Mouse (Mus musculus) lung, embryonic 14.5 days (tissue): ENCODE measurements around the gene Zfyve21. TPM values are rescaled to one million over a fixed set of nuclear protein-coding genes. Genes with fewer than 3 reads are reported as not detected.

ENCODE experiments used
- ATAC-seq: fragments of 200-750 bp; cut with Nextera tagmentation; 2 replicates; pipeline ENCODE4 v1.8.0; 2017; ENCODE audit warnings: mild to moderate bottlenecking, moderate TSS enrichment, moderate library complexity; ENCODE audit not compliant: insufficient read depth
- DNase-seq: peaks from one replicate; pipeline ENCODE4 v3.0.0-alpha.2; 2015
- H3K27ac ChIP-seq: fragments of 300-500 bp; sonication (generic); 2 replicates; pipeline ENCODE4 v1.5.1; 2014; ENCODE audit warnings: low read depth, mild to moderate bottlenecking, moderate library complexity
- H3K27me3 ChIP-seq: fragments of 300-500 bp; sonication (generic); 2 replicates; pipeline ENCODE4 v1.6.1; 2014; ENCODE audit warnings: low read length, control low read depth; ENCODE audit not compliant: insufficient read depth
- H3K36me3 ChIP-seq: fragments of 300-500 bp; sonication (generic); 2 replicates; pipeline ENCODE4 v1.6.1; 2014; ENCODE audit warnings: control low read depth; ENCODE audit not compliant: insufficient read depth
- H3K4me1 ChIP-seq: fragments of 300-500 bp; sonication (generic); 2 replicates; pipeline ENCODE4 v1.6.1; 2014; ENCODE audit warnings: antibody characterized with exemption, control low read depth; ENCODE audit not compliant: insufficient read depth
- H3K4me2 ChIP-seq: fragments of 300-500 bp; sonication (generic); 2 replicates; pipeline ENCODE4 v1.6.1; 2014; ENCODE audit warnings: mild to moderate bottlenecking
- H3K4me3 ChIP-seq: fragments of 300-500 bp; sonication (generic); 2 replicates; pipeline ENCODE4 v1.5.1; 2014; ENCODE audit warnings: low read depth, low read length
- H3K9ac ChIP-seq: fragments of 300-500 bp; sonication (generic); 2 replicates; pipeline ENCODE4 v1.6.1; 2014
- H3K9me3 ChIP-seq: fragments of 300-500 bp; sonication (generic); 2 replicates; pipeline ENCODE4 v1.6.1; 2016; ENCODE audit warnings: low read depth, low read length, control low read depth
- CTCF ChIP-seq: IDR thresholded peaks from 2 replicates; pipeline ENCODE4 v1.5.1; 2016; ENCODE audit warnings: antibody characterized with exemption, low read depth
- WGBS: fragments of 180-500 bp; shearing (Covaris S2); extraction: QIAGEN DNeasy Blood & Tissue Kit; methylation state at CpG from one replicate; pipeline ENCODE4 v1.1.7; 2014; 5-methylcytosine and 5-hydroxymethylcytosine counted together
- polyA plus RNA-seq: library from polyadenylated mRNA; unstranded; fragments of >200 nt; fragmentation: Nextera tagmentation; extraction: Ambion mirVana; gene quantifications from 2 replicates; pipeline ENCODE4 v1.2.1, GENCODE M21; 2014

Gene Zfyve21
- polyA plus RNA-seq, 1 experiment from 2014 or later = 111 TPM

DNA sequence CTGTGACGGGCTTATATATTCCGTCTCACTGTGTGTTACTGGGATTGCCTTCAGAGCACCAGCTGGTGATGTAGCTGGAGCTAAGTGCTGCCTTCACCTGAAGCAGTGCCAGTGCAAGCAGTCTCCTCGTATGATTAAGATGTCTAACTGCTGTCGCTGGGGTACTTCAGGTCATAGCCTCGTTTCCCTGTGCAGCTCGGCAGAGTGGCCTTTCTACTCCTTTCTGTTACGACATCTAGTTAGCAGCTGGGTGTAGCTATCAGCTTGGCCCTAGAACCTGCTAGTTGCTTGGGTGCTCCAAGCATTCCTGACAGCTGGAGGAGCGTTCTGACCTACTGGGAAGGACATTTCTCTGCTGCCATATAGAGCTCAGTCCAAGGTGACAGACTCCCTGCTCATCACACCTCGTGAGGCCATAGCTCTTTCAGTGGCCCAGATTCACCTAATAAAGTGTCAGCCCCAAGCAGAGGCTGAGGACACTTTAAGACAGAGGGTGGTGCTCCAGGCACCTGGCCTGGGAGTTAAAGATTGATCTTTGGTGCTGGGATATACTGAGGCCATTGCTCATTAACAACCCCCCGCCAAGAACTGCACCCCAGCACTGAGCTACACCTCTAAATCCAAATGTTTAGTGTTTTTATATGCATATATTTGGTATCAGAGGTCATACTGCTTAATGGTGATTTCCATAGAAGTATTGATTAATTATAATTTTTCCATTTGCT is 13.3 kb upstream of the Zfyve21 start:
- H3K36me3 ChIP-seq = peaks cover 96% of the 10 kb centered on the region
- no peaks in the 10 kb centered on the region for H3K9me3 ChIP-seq
- H3K4me3 ChIP-seq = no peak overlapping the region
- no peak overlapping the region for H3K4me2 ChIP-seq
- no peaks in the 10 kb centered on the region for H3K27me3 ChIP-seq
- no peaks in the 10 kb centered on the region for H3K4me1 ChIP-seq
- TF ChIP-seq CTCF = no peak
- no peak overlapping the region for H3K27ac ChIP-seq
- no peak for ATAC-seq
- WGBS = 80% methylated on average over 10 of the region's 10 CpGs
- no peak overlapping the region for H3K9ac ChIP-seq
- DNase-seq = no peak

DNA sequence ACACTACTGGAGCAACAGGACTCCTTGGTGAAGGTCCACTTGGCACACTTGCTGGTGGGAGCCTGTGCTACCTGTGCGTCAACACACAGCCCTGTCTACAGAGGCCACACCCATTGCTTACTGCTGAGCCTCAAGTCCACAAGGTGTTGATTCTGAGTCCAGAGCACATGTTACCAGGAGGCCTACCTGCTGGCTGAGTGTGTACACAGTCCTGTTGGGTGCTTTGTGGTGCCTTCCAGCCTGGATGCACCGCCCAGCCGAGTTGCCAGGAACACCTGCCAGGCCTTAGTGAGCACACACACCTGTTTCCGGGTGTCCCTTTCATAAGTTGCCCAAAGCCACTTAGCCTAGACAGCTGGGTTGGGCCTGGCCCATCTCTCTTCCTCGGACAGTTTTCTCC is 10.4 kb upstream of the Zfyve21 start:
- Histone ChIP-seq H3K4me2 (no peak overlapping the region), H3K27me3 (no peaks in the 10 kb centered on the region), H3K4me1 (no peaks in the 10 kb centered on the region), H3K27ac (no peak overlapping the region), H3K4me3 (no peak overlapping the region), H3K9me3 (no peaks in the 10 kb centered on the region), H3K9ac (no peak overlapping the region), H3K36me3 (peaks cover 97% of the 10 kb centered on the region)
- DNase-seq = no peak
- no peak; the same call in 1 of the 2 replicates for ATAC-seq
- TF ChIP-seq CTCF = no peak
- 74% methylated on average over 5 of the region's 5 CpGs for WGBS

DNA sequence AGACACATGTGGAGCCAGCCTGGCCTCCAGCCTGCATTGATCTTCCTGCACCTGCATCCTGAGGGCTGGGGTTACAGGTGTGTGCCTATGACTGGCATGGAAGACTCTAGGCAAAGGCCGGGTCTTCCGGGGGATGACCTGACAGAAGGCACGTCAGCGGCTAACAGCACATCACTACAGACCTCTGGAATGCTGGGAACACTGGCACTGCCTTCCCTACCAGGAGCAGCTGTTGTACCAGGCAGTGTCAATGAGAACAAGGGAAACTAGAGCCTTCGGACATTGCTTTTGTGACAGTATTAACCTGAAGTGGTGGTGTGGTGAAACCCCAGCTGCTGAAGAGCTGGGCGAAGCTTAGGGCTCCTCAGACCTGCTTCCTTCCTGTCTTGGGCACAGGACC is 5.2 kb upstream of the Zfyve21 start:
- Histone ChIP-seq H3K27ac (no peak overlapping the region), H3K4me1 (peaks cover 11% of the 10 kb centered on the region; the same call in 1 of the 2 replicates), H3K9ac (no peak overlapping the region), H3K27me3 (no peaks in the 10 kb centered on the region), H3K4me2 (no peak overlapping the region), H3K4me3 (no peak overlapping the region), H3K36me3 (peaks cover 59% of the 10 kb centered on the region), H3K9me3 (no peaks in the 10 kb centered on the region)
- ATAC-seq = no peak
- no peak for TF ChIP-seq CTCF
- DNase-seq = no peak
- 89% methylated on average over 6 of the region's 6 CpGs for WGBS

DNA sequence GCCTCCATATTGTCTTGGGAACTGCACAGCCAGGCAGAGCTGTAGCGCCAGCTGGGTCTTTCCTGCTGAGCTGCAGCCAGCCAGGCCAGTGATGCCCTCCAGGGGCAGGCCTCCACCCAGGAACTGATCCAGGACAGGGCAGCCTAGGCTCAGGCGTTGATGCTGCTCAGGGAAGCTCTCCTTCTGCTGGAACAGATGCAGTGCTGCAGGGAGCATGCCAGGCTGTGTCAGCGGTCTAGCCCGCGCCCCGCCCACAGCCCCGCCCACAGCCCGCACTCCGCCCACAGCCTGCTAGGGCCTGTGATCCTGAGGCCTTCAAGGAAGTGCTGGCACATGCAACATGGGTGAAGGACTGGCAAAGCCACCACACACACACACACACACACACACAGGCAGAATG is 4.2 kb upstream of the Zfyve21 start:
- Histone ChIP-seq H3K4me1 (peaks cover 11% of the 10 kb centered on the region; the same call in 1 of the 2 replicates), H3K36me3 (peaks cover 50% of the 10 kb centered on the region), H3K9ac (peak overlapping the region; percentile 36), H3K4me2 (no peak overlapping the region), H3K27me3 (no peaks in the 10 kb centered on the region), H3K4me3 (no peak overlapping the region), H3K9me3 (no peaks in the 10 kb centered on the region), H3K27ac (0 out of 2 replicates have a peak overlapping the region, but pooled peaks have one; percentile 36)
- WGBS = 8% methylated on average over 9 of the region's 9 CpGs
- ATAC-seq (peak; percentile 23; the same call in 1 of the 2 replicates), DNase-seq (peak; percentile 83)
- peak; percentile 41; the same call in 1 of the 2 replicates for TF ChIP-seq CTCF

DNA sequence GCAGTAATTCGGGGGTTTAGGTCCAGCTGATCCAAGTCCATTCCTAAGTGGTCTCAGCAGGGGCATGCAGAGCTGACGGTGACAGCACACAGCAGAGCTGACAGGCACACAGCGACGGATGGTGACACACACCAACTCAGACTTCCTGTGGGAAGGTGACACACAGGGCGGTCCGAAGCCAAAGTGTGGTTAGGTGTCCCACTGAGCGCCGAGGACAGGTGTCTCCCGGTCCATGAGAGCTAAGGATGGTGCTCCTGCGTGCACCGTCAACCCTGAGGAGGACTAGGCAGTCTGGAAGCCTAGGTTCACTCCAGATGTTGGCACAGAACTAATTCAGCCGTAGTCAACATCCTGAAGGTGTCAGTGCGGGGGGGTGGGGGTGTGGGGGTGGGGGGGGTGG is 1.9 kb upstream of the Zfyve21 start:
- Histone ChIP-seq H3K27ac (no peak overlapping the region), H3K27me3 (no peaks in the 10 kb centered on the region), H3K36me3 (peaks cover 27% of the 10 kb centered on the region), H3K9ac (no peak overlapping the region), H3K4me1 (peaks cover 27% of the 10 kb centered on the region), H3K9me3 (no peaks in the 10 kb centered on the region), H3K4me3 (no peak overlapping the region), H3K4me2 (no peak overlapping the region)
- TF ChIP-seq CTCF = no peak
- DNase-seq = no peak
- 81% methylated on average over 13 of the region's 13 CpGs for WGBS
- ATAC-seq = no peak

DNA sequence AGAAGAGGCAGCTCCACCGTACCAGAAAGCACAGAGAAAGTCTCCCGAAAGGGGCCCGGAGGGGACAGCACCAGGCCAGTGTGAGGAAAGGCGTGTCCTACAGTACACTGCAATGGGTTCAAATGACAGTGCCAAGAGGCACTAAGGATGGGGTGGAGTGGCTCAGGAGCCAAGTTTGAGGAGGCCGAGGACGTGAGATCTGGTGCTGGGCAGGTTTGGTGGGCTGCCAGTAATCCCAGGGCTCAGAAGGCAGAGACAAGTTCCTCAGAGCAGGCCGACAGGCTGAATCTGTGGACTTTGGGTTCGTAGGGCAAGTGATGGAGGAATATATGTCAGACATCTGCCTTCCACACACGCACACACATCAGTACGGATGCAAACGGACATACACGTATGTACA is 1.4 kb upstream of the Zfyve21 start:
- DNase-seq (no peak), ATAC-seq (no peak)
- Histone ChIP-seq H3K27ac (no peak overlapping the region), H3K4me1 (peaks cover 28% of the 10 kb centered on the region), H3K9ac (peak overlapping the region; percentile 66), H3K4me2 (peak overlapping the region; percentile 62), H3K4me3 (peak overlapping the region; percentile 76), H3K36me3 (peaks cover 23% of the 10 kb centered on the region), H3K9me3 (no peaks in the 10 kb centered on the region), H3K27me3 (no peaks in the 10 kb centered on the region)
- WGBS = 53% methylated on average over 12 of the region's 12 CpGs
- no peak for TF ChIP-seq CTCF

DNA sequence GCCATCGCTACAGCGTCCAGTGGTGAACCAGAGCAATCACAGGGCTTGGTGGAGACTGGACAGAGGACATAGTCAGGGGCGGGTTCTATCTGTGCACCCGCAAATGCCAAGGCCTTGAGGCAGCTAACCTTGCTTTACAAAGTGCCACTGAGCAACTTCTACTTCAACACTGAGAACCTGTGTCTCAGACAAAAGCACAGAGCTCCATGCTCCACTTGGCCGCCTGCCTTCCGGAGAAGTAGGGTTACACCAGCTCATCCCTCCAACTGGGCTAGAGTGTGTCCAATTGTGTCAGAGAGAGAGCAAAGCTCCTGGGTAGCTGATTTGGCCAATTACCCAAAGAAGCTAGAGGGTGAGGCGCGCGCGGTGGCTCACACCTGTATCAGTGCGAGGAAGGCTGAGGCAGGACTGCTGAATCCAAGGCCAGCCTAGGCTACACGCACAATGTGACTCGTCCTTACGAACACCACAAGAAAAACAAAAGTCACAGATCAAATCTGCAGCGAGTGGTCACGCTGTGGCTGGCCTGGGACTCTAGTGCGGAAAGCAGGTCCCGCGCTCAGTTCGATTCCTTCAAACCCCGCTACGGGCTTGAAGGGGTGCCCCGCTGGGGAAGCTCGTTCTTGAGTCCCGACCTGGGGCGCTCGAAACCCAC is 732 bp upstream of the Zfyve21 start:
- TF ChIP-seq CTCF = no peak
- Histone ChIP-seq H3K4me1 (peaks cover 28% of the 10 kb centered on the region), H3K9ac (peak overlapping the region; percentile 66), H3K4me2 (peak overlapping the region; percentile 62), H3K9me3 (no peaks in the 10 kb centered on the region), H3K4me3 (peak overlapping the region; percentile 76), H3K27ac (no peak overlapping the region), H3K36me3 (peaks cover 17% of the 10 kb centered on the region), H3K27me3 (no peaks in the 10 kb centered on the region)
- ATAC-seq = 0 out of 2 replicates have a peak, but pooled peaks have one; percentile 0
- peak; percentile 12 for DNase-seq
- 3% methylated on average over 27 of the region's 27 CpGs for WGBS
